Mouse (Mus musculus) activated CD4-positive, CD25-positive, alpha-beta regulatory T cell, adult 9 weeks (primary cell): ENCODE results near the gene Tex30. TPM values are rescaled to one million over a fixed set of nuclear protein-coding genes. Genes with fewer than 3 reads are reported as not detected.

Experiments
- polyA plus RNA-seq: library from polyadenylated mRNA; unstranded; fragments of 100-300 nt; shearing (Covaris generic); gene quantifications from one replicate; pipeline ENCODE4 v1.2.1, GENCODE M21; 2017

The Tex30 gene
- 42.6 TPM for polyA plus RNA-seq

DNA sequence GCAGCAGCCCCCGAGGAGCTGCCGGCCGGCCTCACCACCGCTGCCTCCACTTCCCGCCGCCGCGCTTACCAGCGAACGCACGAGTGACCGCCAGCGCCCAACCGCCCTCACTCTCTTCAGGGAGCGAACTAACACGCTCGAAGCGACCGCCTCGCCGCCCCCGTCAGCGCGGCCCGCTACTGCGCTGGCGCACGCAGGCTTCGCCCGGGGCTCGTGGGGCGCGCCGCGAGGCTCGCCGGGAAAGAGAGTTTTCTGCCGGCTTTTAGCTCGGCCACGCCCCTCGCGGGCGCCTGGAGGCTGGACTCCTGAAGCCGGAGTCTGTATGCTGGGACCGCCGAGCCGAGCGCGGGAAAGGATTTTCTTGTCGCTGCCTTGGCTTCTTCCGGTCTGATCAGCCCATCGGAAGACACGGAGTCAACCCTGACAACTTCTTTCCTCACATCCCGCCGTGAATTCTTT lies at the start of gene Tex30:
Gene Tex30, minus strand, starts transcription at position 183 of the 459 bp plus-strand sequence.

DNA sequence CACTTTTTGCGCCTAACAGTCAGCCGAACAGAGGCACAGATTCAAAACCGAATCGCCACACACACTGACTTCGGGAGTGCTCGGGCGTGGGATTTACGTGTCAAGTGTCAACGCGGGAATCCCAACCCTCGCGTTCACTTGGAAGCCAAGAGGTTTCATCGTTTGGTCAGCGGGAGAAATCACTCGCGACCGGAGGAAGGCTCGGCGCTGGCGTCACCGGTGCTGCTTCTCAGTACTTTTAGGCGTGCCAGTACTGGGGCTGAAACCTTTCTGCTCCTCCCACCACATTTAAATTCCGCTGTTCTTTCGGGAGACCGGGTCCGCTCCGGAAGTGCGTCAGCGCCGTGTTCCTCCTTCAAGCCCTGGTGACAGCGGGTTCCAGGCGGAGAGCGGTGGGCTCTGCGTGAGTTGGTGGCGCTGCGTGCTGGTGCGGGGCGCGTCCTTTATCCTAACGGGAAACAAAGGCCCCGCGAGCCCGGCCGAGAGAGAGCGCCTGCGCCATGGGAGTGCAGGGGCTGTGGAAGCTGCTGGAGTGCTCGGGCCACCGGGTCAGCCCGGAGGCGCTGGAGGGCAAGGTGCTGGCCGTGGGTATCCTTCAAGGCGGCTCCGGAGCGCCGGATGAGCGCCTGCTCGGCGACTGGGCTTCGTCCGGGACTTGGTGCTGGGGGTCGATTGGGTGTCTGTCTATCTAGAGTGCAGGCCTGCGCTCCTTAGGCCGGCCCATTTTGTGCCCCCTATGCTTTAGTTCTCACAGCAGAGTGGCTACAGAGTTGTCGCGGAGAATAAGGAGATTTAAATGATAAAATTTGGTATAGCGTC lies 45.5 kb upstream of the Tex30 start, which contains the start of gene Ercc5:
Gene Ercc5, plus strand, starts transcription at position 182 of the 819 bp plus-strand sequence.

DNA sequence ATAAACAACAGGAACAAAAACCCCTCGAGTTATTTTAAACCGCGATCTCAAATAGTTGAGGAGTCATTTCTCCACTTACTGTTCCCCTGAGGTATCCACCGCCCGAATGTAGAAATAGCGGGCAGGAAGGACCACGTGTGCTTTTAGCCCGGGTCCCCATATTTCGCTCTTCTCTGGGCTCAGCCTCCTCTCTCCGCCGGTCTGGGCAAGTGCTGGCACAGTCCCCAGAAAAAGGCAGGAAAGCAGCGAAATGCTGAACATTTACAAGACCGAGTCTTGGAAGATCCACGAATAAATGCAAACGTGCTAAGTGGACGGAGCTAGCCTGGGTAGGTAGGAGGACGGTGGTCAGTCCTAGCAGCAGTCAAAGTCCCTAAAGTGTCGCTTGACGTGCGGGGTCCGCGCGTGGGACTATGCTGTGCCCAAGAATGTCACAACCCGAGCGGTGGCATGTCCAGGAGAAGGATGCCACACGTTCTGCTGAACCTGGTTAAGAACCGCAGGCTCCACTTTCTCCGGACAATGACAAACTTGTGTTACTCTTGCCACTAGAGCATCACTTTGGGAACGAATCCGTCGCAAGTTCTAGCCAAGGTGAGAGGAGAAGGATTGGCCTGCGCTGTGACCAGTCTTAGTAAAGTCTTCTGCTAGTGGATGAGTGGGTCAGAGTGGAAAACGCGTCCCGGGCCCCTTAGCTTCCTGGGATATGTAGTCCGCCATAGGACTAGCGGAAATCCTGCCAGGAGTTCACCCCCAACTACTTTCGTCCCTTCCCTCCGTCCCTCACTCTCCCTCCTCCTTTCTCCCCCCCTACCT lies 16.2 kb upstream of the Tex30 start, which contains the start of the genes Kdelc1 and Bivm:
Gene Kdelc1, minus strand, starts transcription at position 570 of the 816 bp plus-strand sequence.
Gene Bivm, plus strand, starts transcription at position 719 of the 816 bp plus-strand sequence.

DNA sequence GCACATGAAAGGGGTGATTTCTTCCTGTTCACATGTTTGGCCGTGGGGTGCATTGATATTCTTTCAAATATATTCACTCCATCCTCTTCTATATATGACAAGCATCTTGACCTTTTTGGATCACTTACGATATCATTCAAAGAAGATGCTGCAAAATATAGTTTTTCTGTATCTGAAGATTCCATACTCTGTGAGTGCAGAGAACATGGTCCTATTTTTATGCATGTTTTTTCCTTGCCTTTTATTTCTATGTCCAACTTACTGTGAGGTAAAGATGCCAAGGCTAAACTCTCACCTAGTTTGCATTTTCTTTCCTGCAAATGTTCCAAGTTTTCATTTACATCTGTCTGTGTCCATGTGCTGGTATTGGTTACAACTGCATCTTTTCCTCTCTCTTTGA lies 40.4 kb downstream of the Tex30 start, which contains the start of gene Gm8251:
Gene Gm8251, minus strand, starts transcription at position 101 of the 400 bp plus-strand sequence.

Other genes with a start within 250 kb of the Tex30 start
- 190 TPM for gene Tpp2, start 168.8 kb downstream of the Tex30 start, polyA plus RNA-seq
- gene Mettl21c, start 82.4 kb downstream of the Tex30 start, polyA plus RNA-seq, result 0.34 TPM
- gene Gm8251, start 40.5 kb downstream of the Tex30 start, polyA plus RNA-seq, result 0.13 TPM
- 17.4 TPM for gene Kdelc1, start 16.4 kb upstream of the Tex30 start, polyA plus RNA-seq
- gene Bivm, start 16.5 kb upstream of the Tex30 start, polyA plus RNA-seq, result 11.7 TPM
- gene Ercc5, start 45.3 kb upstream of the Tex30 start, polyA plus RNA-seq, result 26.8 TPM
- gene Mettl21e, start 116.5 kb upstream of the Tex30 start, polyA plus RNA-seq, result not detected